Mouse (Mus musculus): ENCODE measurements around the gene Atp2a3. TPM values are rescaled to one million over a fixed set of nuclear protein-coding genes. Genes with fewer than 3 reads are reported as not detected.

Gene Atp2a3
- polyA plus RNA-seq (2016; fragmentation: Nextera tagmentation; extraction: Ambion mirVana), result 1.2 TPM in 2 replicates

DNA sequence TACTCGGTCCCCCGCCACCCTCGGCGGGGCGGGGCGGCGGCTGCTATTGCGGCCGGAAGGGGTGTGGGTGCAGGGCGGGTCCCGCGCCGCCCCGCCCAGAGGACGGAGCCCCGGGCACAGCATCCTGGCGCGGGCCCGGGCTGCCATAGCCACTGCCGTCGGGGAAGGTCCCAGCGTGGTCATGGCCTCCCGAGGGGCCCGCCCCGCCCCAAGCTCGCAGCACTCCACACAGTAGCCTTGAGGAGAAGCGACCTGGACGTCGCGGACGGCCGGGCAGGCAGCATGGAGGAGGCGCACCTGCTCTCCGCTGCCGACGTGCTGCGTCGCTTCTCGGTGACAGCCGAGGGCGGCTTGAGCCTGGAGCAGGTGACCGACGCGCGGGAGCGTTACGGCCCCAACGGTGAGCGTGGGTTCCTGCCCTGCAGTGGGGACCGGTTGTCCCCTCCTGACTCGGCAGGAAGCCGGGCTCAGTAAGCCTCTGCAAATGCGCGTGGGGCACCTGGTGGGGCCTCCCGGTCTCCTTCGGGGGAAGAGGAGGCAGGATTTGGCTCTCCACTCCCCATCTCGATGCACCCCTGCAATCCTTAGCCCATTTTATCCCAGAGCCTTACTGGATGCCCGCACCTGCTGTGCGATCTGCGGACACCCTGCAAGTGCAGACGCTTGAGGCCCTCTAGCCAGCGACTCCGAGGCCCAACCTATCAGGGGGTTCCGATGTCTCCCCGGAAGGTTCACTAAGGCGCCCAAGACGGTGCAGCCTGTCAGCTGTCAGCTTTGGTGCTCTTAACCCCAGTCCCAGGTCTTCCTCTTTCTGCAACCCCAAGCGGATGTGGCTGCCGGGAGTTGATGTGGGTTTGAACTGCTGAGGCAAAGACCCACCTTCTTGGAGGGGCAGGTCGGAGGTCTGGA lies at the start of gene Atp2a3:
TSS of gene Atp2a3 (plus strand) at position 98 of the 909 bp plus-strand sequence.
- WGBS, result 4% methylated on average over 70 of the region's 70 CpGs
- peak within 1 kb of the TSS; percentile 49 for H3K4me3 ChIP-seq
- peaks cover 12% of the 10 kb centered on the region for H3K4me1 ChIP-seq
- no peak for DNase-seq (ENCODE audit: low spot score)
- H3K36me3 ChIP-seq, result no peaks in the 10 kb centered on the region
- peaks cover 58% of the 10 kb centered on the region for H3K27me3 ChIP-seq (ENCODE audit: low read depth, poor library complexity, severe bottlenecking)
- H3K27ac ChIP-seq (replicated peaks), result no peak within 1 kb of the TSS
- H3K9me3 ChIP-seq (replicated peaks), result no peaks in the 10 kb centered on the region

DNA sequence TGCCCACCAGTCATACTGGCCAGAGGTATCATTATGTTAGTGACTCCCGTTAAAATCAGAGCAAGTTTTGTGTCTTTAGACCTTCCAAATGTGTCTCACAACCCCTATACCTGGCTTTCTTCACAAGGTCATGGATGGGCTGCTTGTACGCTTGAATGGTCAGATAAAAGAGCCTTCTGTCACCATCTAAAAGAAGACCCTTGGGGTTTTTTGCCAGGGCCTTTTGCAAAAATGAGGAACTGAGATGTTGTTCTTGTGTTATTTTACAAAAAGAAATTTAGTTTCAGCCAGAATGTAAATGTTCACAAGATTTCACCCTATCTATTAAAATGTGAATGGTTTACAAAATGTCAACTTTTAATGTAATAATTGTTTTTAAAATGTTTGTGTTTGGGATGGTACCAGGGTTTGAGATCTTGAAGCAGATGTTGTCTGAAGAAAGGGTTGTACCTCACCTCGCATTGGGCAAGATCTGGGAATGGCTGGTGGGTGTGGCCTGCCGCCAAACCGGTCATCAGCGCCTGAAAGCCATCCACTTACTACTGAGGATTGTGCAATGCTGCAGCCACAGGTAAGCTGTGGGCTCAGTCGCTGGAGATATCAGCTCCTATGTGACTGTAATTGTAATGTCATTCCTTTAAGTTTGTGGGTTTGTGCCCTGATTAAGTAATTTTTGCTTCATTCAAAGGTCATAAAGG lies 43.5 kb upstream of the Atp2a3 start:
- H3K9me3 ChIP-seq (replicated peaks), result no peaks in the 10 kb centered on the region
- DNase-seq (ENCODE audit: low spot score), result no peak
- H3K27ac ChIP-seq (replicated peaks), result no peak overlapping the region
- H3K36me3 ChIP-seq, result peaks cover 76% of the 10 kb centered on the region
- H3K4me3 ChIP-seq, result no peak overlapping the region
- H3K27me3 ChIP-seq (ENCODE audit: low read depth, poor library complexity, severe bottlenecking), result no peaks in the 10 kb centered on the region
- H3K4me1 ChIP-seq, result no peaks in the 10 kb centered on the region
- 79% methylated on average over 7 of the region's 7 CpGs for WGBS

DNA sequence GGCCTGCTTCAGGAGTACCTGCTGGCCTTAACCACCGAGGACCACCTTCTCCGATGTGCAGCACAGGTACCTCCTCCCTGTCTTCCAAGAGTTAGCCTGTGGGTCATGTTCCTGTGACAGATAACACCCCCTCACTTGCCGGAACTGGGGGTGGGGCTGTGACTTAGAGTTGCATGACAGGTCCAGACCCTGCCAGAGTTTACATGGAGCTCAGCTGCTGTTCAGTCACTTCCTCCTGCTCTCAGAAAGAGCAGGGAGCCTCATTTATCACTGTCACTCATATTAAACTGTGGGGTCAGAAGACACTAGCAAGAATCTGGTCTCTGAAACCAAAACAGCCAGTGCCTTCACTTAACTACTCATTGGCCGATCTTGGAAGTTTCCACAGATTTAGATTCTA lies 37.9 kb upstream of the Atp2a3 start:
- Histone ChIP-seq H3K27me3 (ENCODE audit: low read depth, poor library complexity, severe bottlenecking) (no peaks in the 10 kb centered on the region), H3K9me3 (replicated peaks) (no peaks in the 10 kb centered on the region), H3K4me3 (no peak overlapping the region), H3K27ac (replicated peaks) (no peak overlapping the region), H3K36me3 (peaks cover 53% of the 10 kb centered on the region), H3K4me1 (no peaks in the 10 kb centered on the region; the same call in 1 of the 2 replicates)
- DNase-seq (ENCODE audit: low spot score), result no peak
- WGBS, result 87% methylated on average over 4 of the region's 4 CpGs

DNA sequence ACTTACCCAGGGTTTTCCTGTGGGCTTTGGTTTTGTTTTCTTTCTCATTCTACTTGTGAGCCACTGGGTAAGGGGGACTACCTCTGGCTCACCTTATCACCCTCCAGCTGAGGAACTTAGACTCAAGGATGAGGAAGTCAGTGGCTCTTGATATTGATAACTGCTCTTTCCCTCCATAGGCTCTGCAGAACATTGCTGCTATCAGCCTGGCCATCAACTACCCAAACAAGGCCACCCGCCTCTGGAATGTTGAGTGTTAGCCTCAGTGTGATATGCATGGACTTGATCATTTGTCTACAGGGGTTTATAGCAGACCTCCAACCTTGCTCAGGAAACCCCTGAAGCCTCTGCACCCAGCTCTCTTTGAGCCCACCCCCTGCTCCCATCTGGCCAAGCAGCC lies 36.5 kb upstream of the Atp2a3 start:
- no peak for DNase-seq (ENCODE audit: low spot score)
- Histone ChIP-seq H3K4me3 (no peak overlapping the region), H3K36me3 (peaks cover 44% of the 10 kb centered on the region), H3K27me3 (ENCODE audit: low read depth, poor library complexity, severe bottlenecking) (no peaks in the 10 kb centered on the region), H3K9me3 (replicated peaks) (no peaks in the 10 kb centered on the region), H3K4me1 (no peaks in the 10 kb centered on the region; the same call in 1 of the 2 replicates), H3K27ac (replicated peaks) (no peak overlapping the region)
- WGBS, result 81% methylated on average over 1 of the region's 1 CpGs

DNA sequence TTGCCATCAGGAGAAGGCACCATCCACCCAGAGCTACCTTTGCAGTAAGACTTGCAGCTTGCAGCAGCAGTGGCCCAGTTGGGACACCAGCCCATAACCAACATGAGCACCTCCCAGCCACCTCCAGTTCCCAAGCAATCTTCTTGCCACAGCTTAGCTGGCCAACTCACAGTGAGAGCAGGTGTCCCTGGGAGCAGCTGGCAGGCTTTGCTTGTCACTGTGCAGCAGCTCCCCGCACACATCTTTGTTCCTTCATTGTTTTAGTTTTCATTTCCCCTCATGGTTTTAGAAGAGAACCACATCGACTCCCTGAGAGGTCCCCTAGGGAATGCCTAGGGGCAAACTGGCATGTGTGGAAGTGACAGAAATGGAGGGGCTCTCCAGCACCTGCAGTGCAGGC lies 35.9 kb upstream of the Atp2a3 start:
- Histone ChIP-seq H3K36me3 (peaks cover 39% of the 10 kb centered on the region), H3K4me3 (no peak overlapping the region), H3K9me3 (replicated peaks) (no peaks in the 10 kb centered on the region), H3K27me3 (ENCODE audit: low read depth, poor library complexity, severe bottlenecking) (no peaks in the 10 kb centered on the region), H3K4me1 (no peaks in the 10 kb centered on the region; the same call in 1 of the 2 replicates), H3K27ac (replicated peaks) (no peak overlapping the region)
- no peak for DNase-seq (ENCODE audit: low spot score)
- WGBS, result 79% methylated on average over 2 of the region's 2 CpGs

DNA sequence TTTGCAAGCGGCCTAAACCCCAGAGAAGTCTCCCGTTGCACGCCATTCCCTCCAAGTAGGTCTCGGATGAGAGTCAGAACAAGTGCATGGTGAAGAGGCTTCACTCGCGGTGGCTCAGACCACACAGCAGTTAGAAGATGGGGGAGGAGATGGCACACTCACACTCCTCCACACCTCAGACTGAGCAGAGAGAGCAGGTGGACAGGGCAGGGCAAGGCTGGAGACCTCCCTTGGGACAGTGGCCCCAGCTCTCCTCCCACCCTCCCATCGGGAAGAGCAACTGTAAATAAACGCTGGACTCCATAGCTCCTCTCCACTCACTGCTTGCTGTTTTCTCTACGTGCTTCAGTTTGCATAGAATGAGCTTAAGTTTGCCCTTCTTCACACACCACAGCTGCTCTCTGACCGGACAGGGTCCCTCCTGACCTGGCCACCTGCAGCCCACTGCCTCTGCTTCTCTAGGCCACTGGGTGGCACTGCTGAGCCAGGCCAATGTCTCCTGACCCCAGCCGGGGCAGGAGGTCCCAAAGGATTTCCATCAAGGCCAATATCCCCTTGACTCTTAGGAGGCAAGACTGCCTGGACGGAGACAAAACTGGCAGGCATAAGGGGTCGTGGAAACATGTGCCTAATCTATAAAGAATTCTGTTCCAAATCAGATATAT lies 34.6 kb upstream of the Atp2a3 start:
- H3K4me1 ChIP-seq, result no peaks in the 10 kb centered on the region; the same call in 1 of the 2 replicates
- H3K9me3 ChIP-seq (replicated peaks), result no peaks in the 10 kb centered on the region
- H3K36me3 ChIP-seq, result peaks cover 32% of the 10 kb centered on the region
- no peak overlapping the region for H3K4me3 ChIP-seq
- WGBS, result 57% methylated on average over 13 of the region's 13 CpGs
- no peak overlapping the region for H3K27ac ChIP-seq (replicated peaks)
- no peaks in the 10 kb centered on the region for H3K27me3 ChIP-seq (ENCODE audit: low read depth, poor library complexity, severe bottlenecking)
- peak; percentile 74 for DNase-seq (ENCODE audit: low spot score)

DNA sequence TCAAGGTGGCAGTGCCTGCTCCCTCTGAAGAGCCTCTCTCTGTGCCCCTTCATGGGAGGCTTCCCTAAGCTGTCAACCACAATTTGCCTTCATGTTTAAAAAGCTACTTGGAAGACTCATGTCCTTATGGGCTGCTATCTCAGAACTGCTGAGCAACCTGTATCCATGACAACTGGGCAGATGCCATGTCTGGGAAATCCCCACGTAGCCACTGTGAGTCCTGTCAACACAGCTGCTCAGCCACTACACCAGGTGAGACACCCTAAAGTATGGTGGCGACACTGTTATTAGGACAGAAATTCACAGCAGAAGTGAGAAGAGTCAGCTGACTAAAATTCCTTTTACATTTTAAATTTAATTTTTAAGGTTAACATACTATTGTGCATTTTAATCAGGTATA lies 32.5 kb upstream of the Atp2a3 start:
- Histone ChIP-seq H3K4me1 (no peaks in the 10 kb centered on the region; the same call in 1 of the 2 replicates), H3K36me3 (peaks cover 18% of the 10 kb centered on the region), H3K4me3 (no peak overlapping the region), H3K27me3 (ENCODE audit: low read depth, poor library complexity, severe bottlenecking) (no peaks in the 10 kb centered on the region), H3K9me3 (replicated peaks) (no peaks in the 10 kb centered on the region), H3K27ac (replicated peaks) (no peak overlapping the region)
- DNase-seq (ENCODE audit: low spot score), result no peak
- WGBS, result 70% methylated on average over 2 of the region's 2 CpGs

DNA sequence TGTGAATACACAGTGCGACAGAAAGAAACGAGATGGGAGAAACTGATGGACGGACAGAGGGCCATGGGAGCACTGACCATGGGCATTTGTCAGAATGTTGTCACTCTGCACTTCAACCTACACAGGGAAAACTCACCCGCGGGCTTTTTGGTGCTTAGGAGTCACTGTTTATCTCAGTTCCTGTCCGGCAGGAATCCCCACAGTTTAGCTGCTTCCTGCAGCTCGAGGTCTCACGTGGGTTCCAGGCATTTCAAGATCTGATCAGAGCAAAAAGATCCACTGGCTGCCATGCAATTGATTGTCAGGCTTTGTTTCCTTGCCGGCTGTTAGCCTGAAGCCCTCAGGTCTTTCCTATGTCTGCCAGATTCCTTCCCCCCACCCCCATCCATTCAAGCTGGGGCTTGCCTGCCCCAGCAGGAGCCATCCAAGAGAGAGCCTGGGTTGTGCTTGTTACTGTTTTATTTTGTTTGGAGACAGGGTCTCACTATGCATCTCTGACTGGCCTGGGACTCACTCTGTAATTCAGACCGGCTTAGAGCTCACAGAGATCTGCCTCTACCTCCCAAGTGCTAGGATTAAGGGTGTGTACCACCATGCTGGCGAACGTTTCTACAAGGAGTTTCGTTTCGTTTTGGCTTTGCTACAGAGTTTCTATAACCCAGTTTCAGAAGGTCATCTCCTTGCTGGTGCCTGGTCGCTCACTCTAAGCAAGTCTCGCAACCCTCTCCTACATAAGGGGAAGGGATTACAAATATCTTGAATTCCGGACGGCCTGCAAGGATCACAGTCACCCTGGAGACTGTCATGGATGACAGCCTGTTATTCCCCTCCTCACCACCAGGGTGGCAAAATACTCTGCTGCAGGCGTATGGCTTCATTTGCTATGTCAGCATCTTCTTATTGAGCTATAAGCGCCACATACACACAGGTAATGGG lies 20.5 kb upstream of the Atp2a3 start:
- Histone ChIP-seq H3K27me3 (ENCODE audit: low read depth, poor library complexity, severe bottlenecking) (peaks cover 6% of the 10 kb centered on the region; the same call in 1 of the 2 replicates), H3K9me3 (replicated peaks) (no peaks in the 10 kb centered on the region), H3K27ac (replicated peaks) (peak overlapping the region; percentile 80), H3K4me1 (peaks cover 30% of the 10 kb centered on the region), H3K4me3 (peak overlapping the region; percentile 51), H3K36me3 (no peaks in the 10 kb centered on the region)
- 29% methylated on average over 20 of the region's 20 CpGs for WGBS
- DNase-seq (ENCODE audit: low spot score), result peak; percentile 75

DNA sequence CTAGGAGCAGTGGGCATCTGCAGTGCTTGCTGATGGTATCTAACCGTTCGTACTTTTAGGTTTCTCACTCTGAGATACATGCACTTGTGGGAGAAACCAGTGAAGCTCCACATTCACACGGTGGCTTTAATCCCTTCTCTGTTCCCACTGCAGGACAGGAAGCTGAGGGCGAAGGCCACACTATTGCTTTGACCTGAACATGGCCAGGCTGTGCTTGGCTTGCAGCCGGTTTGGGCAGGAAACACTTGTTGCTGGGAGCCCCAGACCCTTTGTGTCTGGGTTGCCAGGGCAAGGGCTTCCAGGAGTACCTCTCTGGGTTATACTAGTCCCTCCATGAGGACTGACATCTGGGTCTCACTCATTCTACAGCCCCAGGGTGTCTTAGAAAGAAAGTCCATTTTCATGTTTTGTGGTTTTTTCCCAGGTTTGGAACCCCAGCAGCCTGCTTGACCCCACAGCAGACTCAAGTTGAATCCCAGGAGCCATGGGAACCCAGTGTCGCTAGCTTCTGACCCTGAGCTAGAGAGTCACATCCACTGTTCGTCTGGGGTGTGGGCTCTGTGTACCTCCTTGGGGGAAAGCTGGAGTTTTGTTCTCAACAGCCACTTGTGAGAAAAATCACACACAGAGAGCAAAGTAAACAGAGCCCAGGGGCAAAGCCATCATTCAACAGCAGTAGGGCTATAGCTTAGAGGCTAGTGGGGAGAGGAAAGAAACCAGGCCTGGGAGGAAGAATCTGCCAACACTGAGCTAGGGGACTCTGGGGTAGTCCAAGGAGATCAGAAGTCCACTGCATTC lies 15.8 kb upstream of the Atp2a3 start:
- H3K27me3 ChIP-seq (ENCODE audit: low read depth, poor library complexity, severe bottlenecking), result peaks cover 16% of the 10 kb centered on the region; the same call in 1 of the 2 replicates
- WGBS, result 58% methylated on average over 7 of the region's 7 CpGs
- peaks cover 54% of the 10 kb centered on the region for H3K4me1 ChIP-seq
- DNase-seq (ENCODE audit: low spot score), result peak; percentile 31
- H3K4me3 ChIP-seq, result no peak overlapping the region
- H3K9me3 ChIP-seq (replicated peaks), result peaks cover 4% of the 10 kb centered on the region
- no peaks in the 10 kb centered on the region for H3K36me3 ChIP-seq
- peak overlapping the region; percentile 39; the same call in 1 of the 2 replicates for H3K27ac ChIP-seq (replicated peaks)

DNA sequence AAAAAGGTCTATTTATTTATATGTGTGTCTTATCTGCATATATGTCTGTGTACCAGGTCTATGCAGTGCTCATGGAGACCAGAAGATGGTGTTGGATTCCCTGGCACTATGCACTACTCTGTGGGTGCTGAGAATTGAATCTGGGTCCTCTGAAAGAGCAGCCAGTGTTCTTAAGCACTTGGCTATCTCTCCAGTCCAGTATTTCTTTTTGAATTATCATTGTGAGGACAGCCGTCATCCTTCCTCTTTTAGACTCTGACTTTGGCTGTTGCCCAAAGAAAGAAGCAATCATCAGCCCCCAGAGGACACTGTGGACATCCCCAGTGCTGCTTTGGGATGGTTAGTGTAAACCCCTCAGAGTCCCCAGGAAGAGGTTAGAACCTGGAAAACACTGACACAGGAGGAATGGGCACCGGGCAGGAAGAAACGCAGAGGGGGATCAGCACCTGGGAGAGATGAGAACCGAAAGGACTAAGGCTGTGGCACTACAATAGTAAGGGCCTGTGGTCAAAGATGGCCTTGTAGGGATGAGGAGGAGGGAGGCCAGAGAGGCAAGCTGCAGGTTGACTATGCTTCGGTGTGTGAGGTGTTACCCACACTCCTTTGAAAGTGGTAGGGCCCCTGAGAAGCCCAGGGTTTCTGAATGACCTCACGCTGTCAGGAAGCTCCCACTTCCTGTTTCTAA lies 15.0 kb upstream of the Atp2a3 start:
- Histone ChIP-seq H3K27me3 (ENCODE audit: low read depth, poor library complexity, severe bottlenecking) (peaks cover 16% of the 10 kb centered on the region; the same call in 1 of the 2 replicates), H3K27ac (replicated peaks) (peak overlapping the region; percentile 66; the same call in 1 of the 2 replicates), H3K36me3 (no peaks in the 10 kb centered on the region), H3K4me1 (peaks cover 48% of the 10 kb centered on the region), H3K9me3 (replicated peaks) (peaks cover 6% of the 10 kb centered on the region), H3K4me3 (no peak overlapping the region)
- no peak for DNase-seq (ENCODE audit: low spot score)
- 58% methylated on average over 6 of the region's 6 CpGs for WGBS

All from midbrain, embryonic 10.5 days (tissue).